Mouse (Mus musculus): Measurements from ENCODE around the gene Adgrl4.

Gene Adgrl4

DNA sequence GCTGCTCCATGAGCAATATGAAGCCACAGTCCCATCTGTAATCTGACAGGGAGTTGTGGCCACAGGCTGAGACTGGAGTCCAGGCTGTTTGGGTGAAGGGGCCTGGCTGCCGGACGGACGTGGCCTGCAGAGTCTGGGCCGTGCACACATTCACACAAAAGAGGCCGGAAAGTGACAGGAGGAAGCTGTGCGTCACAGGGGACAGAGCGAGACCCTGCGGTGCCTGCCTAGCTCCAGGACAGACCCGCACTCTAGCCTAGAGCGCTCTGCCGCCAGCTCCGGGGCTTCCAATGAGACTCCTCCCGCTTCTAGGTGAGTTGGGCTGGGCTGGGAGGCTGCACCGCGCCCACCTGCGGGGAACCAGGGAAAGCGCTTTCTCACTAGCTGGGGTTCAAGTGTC lies at the start of gene Adgrl4:
Adgrl4 (plus strand) TSS at position 195 of the 400 bp plus-strand sequence.
- no peak for DNase-seq (ENCODE audit: low read depth)

DNA sequence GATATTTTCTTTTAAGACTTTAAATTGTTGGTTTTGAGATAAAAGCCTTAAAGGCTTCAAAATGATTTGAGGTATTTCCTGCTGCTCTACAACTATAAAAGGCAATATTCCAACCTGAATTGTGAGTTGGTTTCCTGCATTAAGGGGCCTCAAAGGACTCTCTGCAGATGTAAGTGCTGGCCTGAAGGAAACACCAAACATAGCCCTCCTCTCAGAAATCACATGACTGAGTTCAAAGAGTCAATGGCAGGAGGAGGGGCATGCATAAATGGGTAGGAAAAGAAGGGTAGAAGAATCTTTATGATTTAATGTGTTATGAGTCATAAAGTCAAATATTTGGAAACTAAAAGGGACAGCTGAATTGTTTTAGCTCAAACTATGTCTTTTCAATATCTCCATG lies 46.8 kb upstream of the Adgrl4 start:
- DNase-seq (ENCODE audit: low read depth): no peak

GRCm38 (mm10) chr3:151392891-151393290 lies 44.8 kb upstream of the Adgrl4 start:
- no peak for DNase-seq (ENCODE audit: low read depth)

DNA sequence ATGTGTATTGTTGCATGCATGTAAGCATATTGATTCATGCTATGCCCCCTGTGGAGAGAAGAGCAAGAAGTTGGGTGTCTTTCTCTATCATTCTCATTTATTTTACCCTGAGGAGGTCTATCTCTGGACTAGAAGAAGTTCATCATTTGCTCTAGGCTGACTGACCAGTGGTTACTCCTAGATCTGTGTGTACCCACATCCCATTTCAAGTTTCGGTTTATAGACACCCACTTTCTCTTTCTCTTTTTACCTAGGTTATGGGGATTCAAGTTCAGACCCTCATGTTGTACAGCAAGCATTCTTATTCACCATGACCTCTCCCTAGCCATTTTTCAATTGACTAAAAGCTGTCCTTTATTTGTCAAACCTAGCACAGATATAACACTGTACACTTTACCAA lies 44.4 kb upstream of the Adgrl4 start:
- no peak for DNase-seq (ENCODE audit: low read depth)

- DNase-seq (ENCODE audit: low read depth): no peak
Measured at GRCm38 (mm10) chr3:151399270-151399669, 38.4 kb upstream of the Adgrl4 start.

GRCm38 (mm10) chr3:151411031-151411430 lies 26.7 kb upstream of the Adgrl4 start:
- no peak for DNase-seq (ENCODE audit: low read depth)

GRCm38 (mm10) chr3:151411488-151411887 lies 26.2 kb upstream of the Adgrl4 start:
- no peak for DNase-seq (ENCODE audit: low read depth)

DNA sequence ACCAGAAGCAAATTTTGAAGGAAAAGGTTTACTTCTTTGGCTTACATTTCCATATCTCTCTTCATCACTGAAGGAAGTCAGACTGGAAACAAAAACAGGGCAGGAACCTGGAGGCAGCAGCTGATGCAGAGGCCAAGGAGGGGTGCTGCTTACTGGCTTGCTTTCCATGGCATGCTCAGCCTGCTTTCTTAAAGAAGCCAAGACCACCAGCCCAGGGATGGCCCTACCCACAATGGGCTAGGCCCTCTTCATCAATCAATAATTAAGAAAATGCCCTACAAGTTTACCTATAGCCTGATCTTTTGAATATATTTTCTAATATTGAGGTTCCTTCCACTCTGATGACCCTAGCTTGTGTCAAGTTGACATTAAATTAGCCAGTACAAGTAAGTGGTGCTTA lies 20.8 kb upstream of the Adgrl4 start:
- no peak for DNase-seq (ENCODE audit: low read depth)

- no peak for DNase-seq (ENCODE audit: low read depth)
Measured at GRCm38 (mm10) chr3:151417688-151418572, 19.8 kb upstream of the Adgrl4 start.

GRCm38 (mm10) chr3:151424326-151425207 lies 13.1 kb upstream of the Adgrl4 start:
- DNase-seq (ENCODE audit: low read depth): no peak

DNA sequence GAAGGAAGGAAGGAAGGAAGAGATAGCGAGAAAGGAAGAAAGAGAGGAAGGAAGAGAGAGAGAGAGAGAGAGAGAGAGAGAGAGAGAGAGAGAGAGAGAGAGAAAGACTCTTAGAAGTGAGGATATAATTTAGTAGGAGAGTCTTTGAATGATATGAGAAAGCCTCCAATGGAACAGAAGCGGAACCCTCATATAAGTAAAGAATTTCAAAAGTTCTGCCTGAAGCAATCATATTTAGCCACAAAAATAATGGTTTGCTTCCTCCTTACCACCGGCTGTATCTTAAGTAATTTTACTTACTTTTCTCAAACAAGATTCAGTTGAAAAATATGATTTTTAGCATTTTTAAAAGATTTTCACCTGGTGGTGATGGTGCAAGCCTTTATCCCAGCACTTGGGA lies 7.6 kb upstream of the Adgrl4 start:
- no peak for DNase-seq (ENCODE audit: low read depth)

GRCm38 (mm10) chr3:151431507-151431906 lies 6.2 kb upstream of the Adgrl4 start:
- DNase-seq (ENCODE audit: low read depth): no peak

- DNase-seq (ENCODE audit: low read depth): no peak
Measured at GRCm38 (mm10) chr3:151438364-151438763, 677 bp downstream of the Adgrl4 start.

DNA sequence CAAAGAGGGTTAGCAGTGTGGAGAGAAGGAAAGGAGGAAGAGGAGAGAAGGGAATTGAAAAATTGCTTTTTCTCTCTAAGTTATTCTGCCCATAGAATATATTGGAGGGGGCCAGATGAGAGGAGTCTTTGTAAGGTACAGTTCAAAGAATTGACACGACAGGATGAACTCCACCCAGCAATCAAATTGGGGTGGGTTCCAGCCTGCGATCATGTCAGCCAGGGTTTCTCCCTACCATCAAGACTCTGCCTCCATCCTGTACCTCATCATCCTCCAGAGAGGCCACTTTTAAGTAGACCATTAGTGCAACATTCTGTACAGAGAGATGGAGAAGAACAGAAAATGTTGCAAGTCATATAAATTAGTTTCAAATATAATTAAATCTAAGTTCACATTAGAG lies 2.3 kb downstream of the Adgrl4 start:
- no peak for DNase-seq (ENCODE audit: low read depth)

DNA sequence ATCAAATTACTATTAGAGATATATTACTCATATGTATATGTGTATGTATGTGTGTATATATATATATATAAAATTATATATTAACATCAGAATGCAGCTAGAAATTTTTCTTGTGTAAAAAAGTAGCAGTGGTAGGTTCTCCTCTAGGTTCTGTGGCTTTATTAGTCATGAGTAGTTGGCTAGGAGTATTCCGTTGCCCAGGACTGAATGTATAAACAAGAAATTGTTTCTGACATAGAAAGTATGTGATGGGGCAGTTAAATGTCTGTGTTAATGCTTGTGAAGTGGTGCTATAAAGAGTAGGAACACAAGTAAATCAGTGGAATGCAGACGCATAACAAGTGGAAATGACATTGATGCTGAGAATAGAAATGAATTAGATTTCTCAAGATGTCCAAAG lies 4.3 kb downstream of the Adgrl4 start:
- DNase-seq (ENCODE audit: low read depth): no peak

DNA sequence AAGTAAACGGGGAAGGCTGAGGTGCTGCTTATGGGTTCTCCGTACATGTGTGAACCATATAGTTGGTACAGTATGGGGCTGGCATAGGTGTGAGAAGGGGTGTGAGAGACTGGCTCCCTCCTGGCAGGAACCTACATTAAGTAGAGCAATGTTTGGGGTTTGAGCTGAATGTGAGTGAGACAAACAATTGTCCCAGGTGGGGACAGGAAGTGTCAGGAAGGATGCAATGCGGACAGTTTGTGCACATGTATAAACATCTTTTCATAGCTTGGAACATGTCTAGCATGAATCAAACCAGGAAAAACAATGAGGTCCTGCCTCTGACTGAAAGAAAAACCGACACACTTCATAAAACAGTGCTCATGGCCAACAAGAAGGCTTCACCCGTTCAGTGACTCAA lies 5.8 kb downstream of the Adgrl4 start:
- no peak for DNase-seq (ENCODE audit: low read depth)

DNA sequence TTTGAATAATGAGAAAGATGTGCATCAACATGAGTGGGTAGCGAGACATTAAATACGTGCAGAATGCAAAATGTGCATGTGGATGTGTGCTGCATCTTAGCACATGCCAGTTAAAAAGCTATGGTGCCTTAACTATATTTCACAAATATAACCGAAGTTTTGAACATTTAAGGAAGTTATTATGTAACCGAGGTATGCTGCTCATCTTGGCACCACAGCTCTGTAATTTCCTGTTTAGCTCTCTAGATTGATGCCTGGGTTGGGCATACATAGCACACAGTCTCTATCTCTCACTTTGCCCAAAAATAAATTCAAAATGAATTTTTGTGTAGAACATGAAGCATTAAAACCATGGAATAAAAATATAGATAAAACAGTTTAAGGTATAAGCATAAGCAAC lies 6.6 kb downstream of the Adgrl4 start:
- DNase-seq (ENCODE audit: low read depth): no peak

GRCm38 (mm10) chr3:151445936-151446335 lies 8.2 kb downstream of the Adgrl4 start:
- DNase-seq (ENCODE audit: low read depth): peak; percentile 16

DNA sequence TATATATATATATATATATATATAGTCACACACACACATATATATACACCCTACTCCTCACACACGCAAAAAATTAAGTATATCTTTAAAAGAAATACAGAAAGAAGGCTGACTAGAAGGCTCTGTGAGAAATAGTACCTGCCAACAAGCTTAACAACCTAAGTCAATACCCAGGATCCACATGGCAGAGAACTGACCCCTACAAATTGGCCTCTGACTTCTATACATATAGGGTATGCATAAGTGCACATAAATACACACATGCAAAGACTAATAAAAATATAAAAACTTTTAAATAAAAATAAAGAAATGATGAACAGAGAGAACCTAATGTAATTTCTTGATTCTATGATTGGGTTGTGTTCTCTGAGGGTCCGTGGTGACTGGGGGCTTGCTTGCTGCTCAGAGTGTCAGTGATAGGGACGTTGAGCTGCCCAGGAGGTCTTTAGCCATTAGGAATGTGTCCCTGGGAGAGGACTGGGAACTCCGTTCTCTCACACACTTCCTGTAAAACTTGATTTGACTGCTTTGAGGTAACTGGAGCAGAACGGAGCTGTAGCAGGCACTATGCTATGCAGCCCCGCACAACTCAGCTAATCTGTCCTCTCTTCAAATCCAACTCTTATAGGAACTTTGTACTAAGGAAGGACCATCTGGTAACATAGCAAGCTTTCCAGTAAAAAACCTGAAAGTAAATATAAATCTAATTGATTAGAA lies 17.5 kb downstream of the Adgrl4 start:
- no peak for DNase-seq (ENCODE audit: low read depth)

- DNase-seq (ENCODE audit: low read depth): no peak
Measured at GRCm38 (mm10) chr3:151459430-151460190, 21.9 kb downstream of the Adgrl4 start.

GRCm38 (mm10) chr3:151465215-151465614 lies 27.5 kb downstream of the Adgrl4 start:
- no peak for DNase-seq (ENCODE audit: low read depth)

- DNase-seq (ENCODE audit: low read depth): no peak
Measured at GRCm38 (mm10) chr3:151488853-151489252, 51.2 kb downstream of the Adgrl4 start.
